Mouse (Mus musculus) CH12.LX (cell line): Measurements from ENCODE around the gene Spn.

Experiments
- CHD1 ChIP-seq: IDR thresholded peaks from 2 replicates; pipeline ENCODE4 v1.6.1; 2012; ENCODE audit warnings: low read depth, low read length, improper control_type of control experiment, inconsistent platforms
- CTCF ChIP-seq, 2 experiments: IDR thresholded peaks in 1 of 2; conservative IDR thresholded peaks in 1 of 2; 2 replicates each; pipeline ENCODE4 v1.5.1; 2011 to 2012; ENCODE audit warnings: low read depth in 2 of 2, low read length in 2 of 2, improper control_type of control experiment in 1 of 2, inconsistent platforms in 1 of 2, mild to moderate bottlenecking in 1 of 2, moderate library complexity in 1 of 2
- MEF2A ChIP-seq: IDR thresholded peaks from 2 replicates; pipeline ENCODE4 v1.6.1; 2014; ENCODE audit warnings: low read depth, mild to moderate bottlenecking, inconsistent platforms, low read length, improper control_type of control experiment, borderline replicate concordance
- NELFE ChIP-seq: IDR thresholded peaks from 2 replicates; pipeline ENCODE4 v1.6.1; 2011; ENCODE audit warnings: low read depth, low read length, improper control_type of control experiment
- POLR2A ChIP-seq: IDR thresholded peaks from 2 replicates; pipeline ENCODE4 v1.6.1; 2011; ENCODE audit warnings: low read depth, mild to moderate bottlenecking, improper control_type of control experiment, low read length
- RAD21 ChIP-seq: IDR thresholded peaks from 2 replicates; pipeline ENCODE4 v1.6.1; 2011; ENCODE audit warnings: low read depth, mild to moderate bottlenecking, low read length, improper control_type of control experiment, moderate library complexity
- SMC3 ChIP-seq: IDR thresholded peaks from 2 replicates; pipeline ENCODE4 v1.6.1; 2011; ENCODE audit warnings: low read depth, low read length, improper control_type of control experiment
- ZKSCAN1 ChIP-seq: IDR thresholded peaks from 2 replicates; pipeline ENCODE4 v1.6.1; 2012; ENCODE audit warnings: low read depth, inconsistent platforms, low read length, improper control_type of control experiment, borderline replicate concordance

GRCm38 (mm10) chr7:127185601-127186000 is 48.0 kb upstream of the Spn start:
- TF ChIP-seq CTCF (conservative IDR thresholded peaks at IDR 0.05 in 1 of 2, IDR thresholded peaks at IDR 0.05 in 1 of 2; ENCODE audit: low read depth in 2 of 2, low read length in 2 of 2) (peak; percentile 24 to 85; a peak in 2 of 4 replicates), MEF2A (no peak), CHD1 (no peak), NELFE (no peak), RAD21 (peak; percentile 69), SMC3 (peak; percentile 72), ZKSCAN1 (no peak), POLR2A (no peak)
